8 mouse cellular contexts compared by ENCODE assay signal in the genomic region with DNA sequence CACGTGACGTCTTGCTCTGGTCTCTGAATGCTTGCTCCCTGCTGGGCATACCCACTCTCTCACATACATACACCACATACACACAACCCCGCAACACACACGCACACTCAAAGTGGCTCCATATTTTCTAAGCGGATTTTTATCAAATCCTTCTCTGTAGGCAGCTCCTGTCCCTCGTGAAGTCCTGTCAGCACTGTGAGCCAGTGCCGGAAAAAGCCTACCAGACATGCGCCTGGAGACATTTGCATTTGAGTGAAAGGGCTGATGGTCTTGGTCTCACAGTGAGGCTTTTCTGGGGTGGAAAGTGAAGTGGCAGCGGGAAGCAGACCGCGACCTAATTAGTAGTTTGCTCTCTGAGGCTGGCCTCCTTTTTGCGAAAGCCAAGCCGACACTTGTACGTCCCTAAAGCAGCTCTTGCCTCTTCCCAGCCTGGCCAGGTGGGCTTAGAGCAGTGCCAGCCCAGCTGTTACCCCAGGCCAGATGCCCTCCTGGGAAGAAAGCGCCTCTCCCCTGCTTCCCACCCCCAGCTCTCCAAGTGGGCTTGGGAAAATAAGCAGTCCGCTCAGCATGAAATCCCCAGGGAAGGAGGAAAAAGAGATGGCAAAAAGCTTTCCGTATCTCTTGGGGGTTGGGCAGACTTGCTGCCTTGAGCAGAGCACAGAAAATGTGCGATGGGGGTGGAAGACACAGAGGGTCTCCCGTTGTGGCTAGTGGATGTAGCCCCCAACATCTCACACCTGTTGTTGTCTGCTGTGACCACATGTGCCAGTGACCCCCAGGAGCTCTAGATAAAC.
DNase-seq lines count a peak whose midpoint lies in the region; ATAC-seq and TF ChIP-seq lines count a peak whose summit lies in the region.

No protein-coding gene starts in this region.

- H3K9me3 ChIP-seq in CH12.LX (replicated peaks; ENCODE audit: low read length), result no peaks in the 10 kb centered on the region
- H3K9me3 ChIP-seq in forebrain, embryonic 14.5 days (replicated peaks; ENCODE audit: control insufficient read depth, low read length), result no peaks in the 10 kb centered on the region
- H3K9me3 ChIP-seq in hindbrain, embryonic 11.5 days (ENCODE audit: control insufficient read depth, low read length), result no peaks in the 10 kb centered on the region
- H3K9me3 ChIP-seq in midbrain, embryonic 15.5 days, result no peaks in the 10 kb centered on the region

- no peak for TF ChIP-seq POLR2A in CH12.LX (IDR thresholded peaks at IDR 0.05; ENCODE audit: low read depth, low read length)
- TF ChIP-seq POLR2A in brain, embryonic 14.5 days (IDR thresholded peaks at IDR 0.05; ENCODE audit: borderline replicate concordance, extremely low read depth, insufficient read depth, insufficient read length, poor library complexity, severe bottlenecking), result no peak

- dilution Hi-C loops in CH12.LX (cut with MboI; ENCODE audit: extremely low pct_ligation_motif_present, extremely low pct_unique_long_range_greater_than_20kb, low sequenced_read_pairs), result no loop called here

- TF ChIP-seq EP300 in CH12.LX (IDR thresholded peaks at IDR 0.05; ENCODE audit: low read length), result no peak

- no peak overlapping the region for H3K4me3 ChIP-seq in CH12.LX (replicated peaks in 1 of 3; ENCODE audit: low read depth in 2 of 3, low read length in 2 of 3, poor library complexity in 1 of 3)
- no peak overlapping the region for H3K4me3 ChIP-seq in forebrain, embryonic 14.5 days (ENCODE audit: low read depth, low read length)
- H3K4me3 ChIP-seq in hindbrain, embryonic 11.5 days (ENCODE audit: low read depth, low read length), result peak overlapping the region; percentile 12; the same call in 1 of the 2 replicates
- 0 out of 2 replicates have a peak overlapping the region, but pooled peaks have one; percentile 4 for H3K4me3 ChIP-seq in midbrain, embryonic 15.5 days

- no peaks in the 10 kb centered on the region for H3K36me3 ChIP-seq in CH12.LX (replicated peaks in 1 of 2; ENCODE audit: control insufficient read depth in 1 of 2, insufficient read depth in 1 of 2, low read length in 1 of 2)
- H3K36me3 ChIP-seq in forebrain, embryonic 14.5 days (ENCODE audit: control insufficient read depth, insufficient read depth, low read length), result no peaks in the 10 kb centered on the region
- no peaks in the 10 kb centered on the region for H3K36me3 ChIP-seq in hindbrain, embryonic 11.5 days (ENCODE audit: control insufficient read depth, insufficient read depth, low read length)
- H3K36me3 ChIP-seq in midbrain, embryonic 15.5 days (replicated peaks), result no peaks in the 10 kb centered on the region

- H3K4me1 ChIP-seq in CH12.LX (ENCODE audit: control insufficient read depth in 1 of 2, insufficient read depth in 2 of 2), result peaks cover 0 to 11% of the 10 kb centered on the region in 2 experiments; a peak in 2 of 4 replicates
- peaks cover 5% of the 10 kb centered on the region; the same call in 1 of the 2 replicates for H3K4me1 ChIP-seq in forebrain, embryonic 14.5 days (ENCODE audit: control insufficient read depth, insufficient read depth, low read length)
- no peaks in the 10 kb centered on the region for H3K4me1 ChIP-seq in hindbrain, embryonic 11.5 days (replicated peaks; ENCODE audit: control insufficient read depth, insufficient read depth, low read length)
- peaks cover 23% of the 10 kb centered on the region for H3K4me1 ChIP-seq in midbrain, embryonic 15.5 days

- no peak overlapping the region for H3K9ac ChIP-seq in CH12.LX (ENCODE audit: insufficient read depth, low read depth)
- peak overlapping the region; percentile 29; the same call in 1 of the 2 replicates for H3K9ac ChIP-seq in forebrain, embryonic 14.5 days (ENCODE audit: low read length)
- H3K9ac ChIP-seq in hindbrain, embryonic 11.5 days (ENCODE audit: low read depth, low read length), result 0 out of 2 replicates have a peak overlapping the region, but pooled peaks have one; percentile 37
- H3K9ac ChIP-seq in midbrain, embryonic 15.5 days, result no peak overlapping the region

- TF ChIP-seq RAD21 in CH12.LX (IDR thresholded peaks at IDR 0.05; ENCODE audit: low read depth, low read length), result no peak

- peak; percentile 15 for DNase-seq in CH12.LX (ENCODE audit: extremely low read depth)
- DNase-seq in brain, embryonic 14.5 days (ENCODE audit: low read depth), result peak; percentile 89
- peak; percentile 76 for DNase-seq in forebrain, embryonic 14.5 days (ENCODE audit: low spot score)
- DNase-seq in hindbrain, embryonic 11.5 days (ENCODE audit: low spot score), result peak; percentile 49
- peak; percentile 32 to 63 for DNase-seq in left cerebral cortex, postnatal 10 days (ENCODE audit: extremely low spot score in 1 of 2, low spot score in 2 of 2)
- DNase-seq in urinary bladder, postnatal 25 days (ENCODE audit: low spot score), result no peak
- no peak for DNase-seq in spleen, postnatal 4 days (ENCODE audit: low spot score in 2 of 2)

- TF ChIP-seq CTCF in CH12.LX (conservative IDR thresholded peaks at IDR 0.05 in 1 of 2, IDR thresholded peaks at IDR 0.05 in 1 of 2; ENCODE audit: low read depth in 2 of 2, low read length in 2 of 2), result no peak
- no peak for TF ChIP-seq CTCF in brain, embryonic 14.5 days (IDR thresholded peaks at IDR 0.05; ENCODE audit: borderline replicate concordance, extremely low read depth, insufficient read depth, insufficient read length)

- peak; percentile 81 for ATAC-seq in forebrain, embryonic 14.5 days
- peak; percentile 82 for ATAC-seq in hindbrain, embryonic 11.5 days (ENCODE audit: low FRiP score)
- ATAC-seq in midbrain, embryonic 15.5 days (replicated peaks), result peak; percentile 80

- no peaks in the 10 kb centered on the region for H3K27me3 ChIP-seq in CH12.LX (replicated peaks)
- H3K27me3 ChIP-seq in forebrain, embryonic 14.5 days (replicated peaks; ENCODE audit: control insufficient read depth, insufficient read depth, low read length), result no peaks in the 10 kb centered on the region
- no peaks in the 10 kb centered on the region for H3K27me3 ChIP-seq in hindbrain, embryonic 11.5 days (ENCODE audit: control insufficient read depth, insufficient read depth, low read length)
- no peaks in the 10 kb centered on the region for H3K27me3 ChIP-seq in midbrain, embryonic 15.5 days (replicated peaks)

- no peaks in the 10 kb centered on the region for H3K79me2 ChIP-seq in CH12.LX (replicated peaks; ENCODE audit: control insufficient read depth, extremely low read depth, insufficient read depth, poor library complexity, severe bottlenecking)

- H3K4me2 ChIP-seq in CH12.LX (ENCODE audit: insufficient read depth, low read depth, poor library complexity, severe bottlenecking), result no peak overlapping the region
- H3K4me2 ChIP-seq in forebrain, embryonic 14.5 days (ENCODE audit: low read length), result peak overlapping the region; percentile 45
- peak overlapping the region; percentile 41 for H3K4me2 ChIP-seq in hindbrain, embryonic 11.5 days (replicated peaks; ENCODE audit: low read depth, low read length)
- H3K4me2 ChIP-seq in midbrain, embryonic 15.5 days, result peak overlapping the region; percentile 45

- in situ Hi-C loops in CH12.LX (cut with MboI; ENCODE audit: low pct_ligation_motif_present, low pct_unique_long_range_greater_than_20kb, low sequenced_read_pairs), result no loop called here

- 27% methylated on average over 18 of the region's 19 CpGs for WGBS in forebrain, embryonic 14.5 days
- WGBS in hindbrain, embryonic 11.5 days, result 20% methylated on average over 19 of the region's 19 CpGs
- WGBS in midbrain, embryonic 15.5 days, result 26% methylated on average over 19 of the region's 19 CpGs

- intact Hi-C loops in left cerebral cortex, postnatal 10 days (cut with DNase I), result loop anchor here (10.0 kb wide), 1 partner anchor 278 kb away; the partner anchor contains the start of gene Mid1ip1

- no peak overlapping the region for H3K27ac ChIP-seq in CH12.LX (ENCODE audit: insufficient read depth, low read depth)
- H3K27ac ChIP-seq in forebrain, embryonic 14.5 days (ENCODE audit: low read depth, low read length), result peak overlapping the region; percentile 88
- peak overlapping the region; percentile 87 for H3K27ac ChIP-seq in hindbrain, embryonic 11.5 days (ENCODE audit: low read depth, low read length)
- peak overlapping the region; percentile 80 for H3K27ac ChIP-seq in midbrain, embryonic 15.5 days

TF ChIP-seq in CH12.LX, 34 proteins besides CTCF, POLR2A, EP300 and RAD21:
- TF ChIP-seq E2F4 (IDR thresholded peaks at IDR 0.05; ENCODE audit: insufficient replicate concordance, low read depth, low read length) (no peak), BHLHE40 (IDR thresholded peaks at IDR 0.05; ENCODE audit: low read depth, low read length) (no peak), GABPA (IDR thresholded peaks at IDR 0.05; ENCODE audit: insufficient replicate concordance, low read depth, low read length) (no peak), MXI1 (IDR thresholded peaks at IDR 0.05; ENCODE audit: low read depth, low read length) (no peak), ELF1 (IDR thresholded peaks at IDR 0.05; ENCODE audit: low read depth, low read length) (no peak), MAFK (IDR thresholded peaks at IDR 0.05; ENCODE audit: insufficient replicate concordance, low read length) (no peak)

Comparison
In these comparisons a context has a peak if more than half of its experiments do, and no peak if none do; other contexts are left out.
1. DNase-seq: peak in CH12.LX (single experiment), brain, embryonic 14.5 days (single experiment), forebrain, embryonic 14.5 days (single experiment), hindbrain, embryonic 11.5 days (single experiment) and left cerebral cortex, postnatal 10 days (2 of 2); none in urinary bladder, postnatal 25 days (single experiment) and spleen, postnatal 4 days (0 of 2).
2. H3K4me3 ChIP-seq: peak in hindbrain, embryonic 11.5 days (single experiment) and midbrain, embryonic 15.5 days (single experiment); none in CH12.LX (0 of 3) and forebrain, embryonic 14.5 days (single experiment).
3. H3K9ac ChIP-seq: peak in forebrain, embryonic 14.5 days (single experiment) and hindbrain, embryonic 11.5 days (single experiment); none in CH12.LX (single experiment) and midbrain, embryonic 15.5 days (single experiment).
4. Peak in every context shown above with its lines, with median percentiles within 50 percentile points of each other: ATAC-seq.